Mouse (Mus musculus): Measurements from ENCODE around the gene Prdx1. TPM values are rescaled to one million over a fixed set of nuclear protein-coding genes. Genes with fewer than 3 reads are reported as not detected.
"Not testable (repeated sequence)": the region's sequence is repeated elsewhere in the genome, so short reads cannot be mapped to it uniquely, and the experiment has no call there.

Gene Prdx1
- polyA plus RNA-seq, 2 experiments, result 234 to 916 TPM

DNA sequence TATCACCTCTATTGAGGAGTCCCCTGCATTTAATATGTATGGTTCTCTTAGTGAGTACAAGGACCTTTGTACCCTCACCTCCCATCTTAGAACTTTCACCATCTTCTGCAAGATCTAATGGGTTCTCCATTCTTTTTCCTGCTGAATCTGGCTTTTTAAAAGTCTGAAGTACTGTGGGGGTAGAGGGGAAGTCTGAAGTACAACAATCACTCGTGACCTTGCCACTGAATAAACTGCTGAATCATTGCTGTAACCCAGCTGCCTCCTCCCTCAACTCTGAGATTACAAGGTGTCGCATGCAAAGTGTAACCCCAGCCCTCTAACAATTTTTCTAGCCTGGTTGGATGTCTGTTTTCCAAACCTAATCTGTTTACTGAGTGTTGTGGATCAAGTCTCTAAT is 30.2 kb upstream of the Prdx1 start:
- H3K9ac ChIP-seq (replicated peaks), result no peak overlapping the region
- DNase-seq (ENCODE audit: low read depth in 3 of 3, low spot score in 3 of 3), result no peak
- no peak overlapping the region for H3K4me2 ChIP-seq (ENCODE audit: low read depth)
- H3K9me3 ChIP-seq (ENCODE audit: control insufficient read depth, low read length), result no peaks in the 10 kb centered on the region
- TF ChIP-seq CTCF (IDR thresholded peaks at IDR 0.05; ENCODE audit: low read depth) (no peak), EP300 (IDR thresholded peaks at IDR 0.05; ENCODE audit: low read depth) (no peak)
- 1% methylated on average over 2 of the region's 2 CpGs for WGBS (ENCODE audit: insufficient replicate concordance)
- no peaks in the 10 kb centered on the region for H3K36me3 ChIP-seq (replicated peaks; ENCODE audit: control insufficient read depth, insufficient read depth, low read depth)
- H3K4me1 ChIP-seq (replicated peaks; ENCODE audit: control insufficient read depth in 2 of 2, insufficient read depth in 2 of 2, low read length in 1 of 2), result peaks cover 8 to 18% of the 10 kb centered on the region in 2 experiments
- H3K27me3 ChIP-seq (ENCODE audit: control insufficient read depth, insufficient read depth, low read length), result no peaks in the 10 kb centered on the region
- no peak for ATAC-seq (ENCODE audit: insufficient read depth)
- H3K27ac ChIP-seq, result no peak overlapping the region
- no peak overlapping the region for H3K4me3 ChIP-seq (ENCODE audit: insufficient read depth in 1 of 2, low read depth in 2 of 2, low read length in 2 of 2)

DNA sequence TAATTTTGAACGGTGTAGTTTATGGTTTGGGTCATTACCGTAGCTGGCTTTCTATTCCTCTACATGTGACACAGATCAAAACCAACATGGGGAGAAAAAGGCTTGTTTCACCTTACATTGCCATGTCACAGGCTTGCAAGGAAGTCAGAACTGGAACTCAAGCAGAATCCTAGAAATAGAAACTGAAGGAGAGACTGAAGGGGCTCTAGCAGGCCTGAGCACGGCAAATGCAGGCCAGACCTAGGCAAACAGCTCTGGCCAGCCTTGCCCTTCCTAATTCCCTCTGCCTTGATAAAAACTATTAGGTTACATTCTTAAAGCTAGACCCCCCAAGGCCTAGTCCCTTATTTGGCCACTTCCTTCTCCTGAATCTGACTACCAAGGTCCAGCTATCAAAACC is 29.7 kb upstream of the Prdx1 start:
- Histone ChIP-seq H3K9me3 (ENCODE audit: control insufficient read depth, low read length) (no peaks in the 10 kb centered on the region), H3K4me2 (ENCODE audit: low read depth) (no peak overlapping the region), H3K9ac (replicated peaks) (no peak overlapping the region), H3K4me3 (ENCODE audit: insufficient read depth in 1 of 2, low read depth in 2 of 2, low read length in 2 of 2) (no peak overlapping the region), H3K27me3 (ENCODE audit: control insufficient read depth, insufficient read depth, low read length) (no peaks in the 10 kb centered on the region), H3K36me3 (replicated peaks; ENCODE audit: control insufficient read depth, insufficient read depth, low read depth) (no peaks in the 10 kb centered on the region), H3K4me1 (replicated peaks; ENCODE audit: control insufficient read depth in 2 of 2, insufficient read depth in 2 of 2, low read length in 1 of 2) (peaks cover 7 to 14% of the 10 kb centered on the region in 2 experiments), H3K27ac (no peak overlapping the region)
- WGBS (ENCODE audit: insufficient replicate concordance), result 59% methylated on average over 3 of the region's 3 CpGs
- no peak for TF ChIP-seq EP300 (IDR thresholded peaks at IDR 0.05; ENCODE audit: low read depth)
- TF ChIP-seq CTCF (IDR thresholded peaks at IDR 0.05; ENCODE audit: low read depth), result no peak
- no peak for ATAC-seq (ENCODE audit: insufficient read depth)
- DNase-seq (ENCODE audit: low read depth in 3 of 3, low spot score in 3 of 3), result no peak

DNA sequence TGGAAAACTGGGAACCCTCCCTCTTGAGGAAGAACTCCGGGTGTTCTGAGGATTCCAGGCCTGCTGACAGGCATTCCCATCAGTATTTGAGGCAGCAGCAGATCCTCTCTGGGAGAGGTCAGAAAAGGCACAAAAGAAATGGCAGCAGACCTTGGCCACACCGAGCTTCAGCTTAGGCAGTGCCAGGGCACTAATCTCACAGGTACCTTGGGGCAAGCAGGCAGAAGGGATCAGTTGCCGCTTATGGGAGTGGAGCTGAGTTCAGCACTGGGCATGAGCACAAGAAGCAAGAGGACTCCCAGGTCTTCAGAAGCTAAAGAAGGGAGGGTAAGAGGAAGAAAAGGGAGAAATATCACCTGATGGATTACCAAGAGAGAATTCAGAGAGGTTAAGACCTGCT is 27.4 kb upstream of the Prdx1 start:
- peaks cover 4 to 11% of the 10 kb centered on the region in 2 experiments for H3K4me1 ChIP-seq (replicated peaks; ENCODE audit: control insufficient read depth in 2 of 2, insufficient read depth in 2 of 2, low read length in 1 of 2)
- H3K27me3 ChIP-seq (ENCODE audit: control insufficient read depth, insufficient read depth, low read length), result no peaks in the 10 kb centered on the region
- WGBS (ENCODE audit: insufficient replicate concordance), result 42% methylated on average over 3 of the region's 3 CpGs
- H3K36me3 ChIP-seq (replicated peaks; ENCODE audit: control insufficient read depth, insufficient read depth, low read depth), result no peaks in the 10 kb centered on the region
- no peak overlapping the region for H3K4me2 ChIP-seq (ENCODE audit: low read depth)
- TF ChIP-seq EP300 (IDR thresholded peaks at IDR 0.05; ENCODE audit: low read depth) (no peak), CTCF (IDR thresholded peaks at IDR 0.05; ENCODE audit: low read depth) (no peak)
- no peak for DNase-seq (ENCODE audit: low read depth in 3 of 3, low spot score in 3 of 3)
- no peak overlapping the region for H3K4me3 ChIP-seq (ENCODE audit: insufficient read depth in 1 of 2, low read depth in 2 of 2, low read length in 2 of 2)
- H3K27ac ChIP-seq, result no peak overlapping the region
- no peak for ATAC-seq (ENCODE audit: insufficient read depth)
- H3K9me3 ChIP-seq (ENCODE audit: control insufficient read depth, low read length), result no peaks in the 10 kb centered on the region
- H3K9ac ChIP-seq (replicated peaks), result no peak overlapping the region

DNA sequence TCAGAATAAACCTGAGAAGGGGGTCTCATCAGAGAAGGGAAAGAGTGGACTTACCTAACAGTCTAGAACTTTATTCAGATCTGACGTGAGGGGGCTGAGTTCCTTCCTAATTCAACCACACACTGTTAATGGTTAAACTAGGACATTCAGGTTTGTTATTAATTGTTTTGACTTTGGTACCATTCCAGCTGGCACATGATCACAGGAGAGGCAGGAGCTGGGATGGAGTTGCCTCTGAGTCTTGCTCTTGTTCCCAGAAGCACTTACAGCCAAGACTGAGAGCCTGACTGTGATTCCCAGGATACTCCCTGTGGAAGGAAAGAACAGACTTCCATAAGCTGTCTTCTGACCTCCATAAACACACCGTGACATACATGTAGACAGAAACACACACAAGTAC is 25.9 kb upstream of the Prdx1 start:
- TF ChIP-seq CTCF (IDR thresholded peaks at IDR 0.05; ENCODE audit: low read depth), result no peak
- no peak for TF ChIP-seq EP300 (IDR thresholded peaks at IDR 0.05; ENCODE audit: low read depth)
- peaks cover 4 to 11% of the 10 kb centered on the region in 2 experiments for H3K4me1 ChIP-seq (replicated peaks; ENCODE audit: control insufficient read depth in 2 of 2, insufficient read depth in 2 of 2, low read length in 1 of 2)
- H3K4me2 ChIP-seq (ENCODE audit: low read depth), result no peak overlapping the region
- no peaks in the 10 kb centered on the region for H3K9me3 ChIP-seq (ENCODE audit: control insufficient read depth, low read length)
- no peaks in the 10 kb centered on the region for H3K27me3 ChIP-seq (ENCODE audit: control insufficient read depth, insufficient read depth, low read length)
- no peak overlapping the region for H3K27ac ChIP-seq
- DNase-seq (ENCODE audit: low read depth in 3 of 3, low spot score in 3 of 3) (no peak), ATAC-seq (ENCODE audit: insufficient read depth) (no peak)
- H3K36me3 ChIP-seq (replicated peaks; ENCODE audit: control insufficient read depth, insufficient read depth, low read depth), result no peaks in the 10 kb centered on the region
- WGBS (ENCODE audit: insufficient replicate concordance), result 57% methylated on average over 2 of the region's 2 CpGs
- H3K9ac ChIP-seq (replicated peaks), result no peak overlapping the region
- H3K4me3 ChIP-seq (ENCODE audit: insufficient read depth in 1 of 2, low read depth in 2 of 2, low read length in 2 of 2), result no peak overlapping the region

DNA sequence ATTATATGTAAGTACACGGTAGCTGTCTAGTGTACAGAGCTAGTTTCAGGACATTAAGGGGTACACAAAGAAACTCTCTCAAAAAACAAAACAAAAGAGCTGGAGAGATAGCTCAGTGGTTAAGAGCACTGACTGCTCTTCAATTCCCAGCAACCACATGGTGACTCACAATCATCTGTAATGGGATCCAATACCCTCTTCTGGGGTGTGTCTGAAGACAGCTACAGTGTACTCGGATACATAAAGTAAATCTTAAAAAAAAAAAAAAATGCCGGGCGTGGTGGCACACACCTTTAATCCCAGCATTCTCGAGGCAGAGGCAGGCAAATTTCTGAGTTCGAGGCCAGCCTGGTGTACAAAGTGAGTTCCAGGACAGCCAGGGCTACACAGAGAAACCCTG is 25.4 kb upstream of the Prdx1 start:
- H3K27ac ChIP-seq; H3K9me3 ChIP-seq (ENCODE audit: control insufficient read depth, low read length); H3K36me3 ChIP-seq (replicated peaks; ENCODE audit: control insufficient read depth, insufficient read depth, low read depth); DNase-seq (ENCODE audit: low read depth in 3 of 3, low spot score in 3 of 3); H3K27me3 ChIP-seq (ENCODE audit: control insufficient read depth, insufficient read depth, low read length); ATAC-seq (ENCODE audit: insufficient read depth); H3K9ac ChIP-seq (replicated peaks); H3K4me2 ChIP-seq (ENCODE audit: low read depth); H3K4me3 ChIP-seq (ENCODE audit: insufficient read depth in 1 of 2, low read depth in 2 of 2, low read length in 2 of 2): not testable (repeated sequence)
- peaks cover 4 to 11% of the 10 kb centered on the region in 2 experiments for H3K4me1 ChIP-seq (replicated peaks; ENCODE audit: control insufficient read depth in 2 of 2, insufficient read depth in 2 of 2, low read length in 1 of 2)
- 76% methylated on average over 6 of the region's 6 CpGs for WGBS (ENCODE audit: insufficient replicate concordance)
